Mouse (Mus musculus) megakaryocyte progenitor cell, adult 5-6 weeks (primary cell): Measurements from ENCODE around the gene Ret. TPM values are rescaled to one million over a fixed set of nuclear protein-coding genes. Genes with fewer than 3 reads are reported as not detected.

ENCODE experiments used
- ATAC-seq: replicated peaks from 2 replicates; pipeline ENCODE4 v1.8.0; 2016; ENCODE audit warnings: mild to moderate bottlenecking, moderate TSS enrichment, inconsistent platforms; ENCODE audit not compliant: poor library complexity
- total RNA-seq, 2 experiments: library from RNA; stranded (forward) in 1 of 2; stranded (reverse) in 1 of 2; fragments of 157-497, 149-512 nt in 1 of 2; fragments of 200-1000 nt in 1 of 2; gene quantifications; 2 replicates each; pipeline versions ENCODE4 v1.2.3 to v1.2.4; 2015 to 2017

Ret gene
- total RNA-seq (2015), result not detected in 2 replicates
- total RNA-seq (2017), result 0.04 TPM in 1 of 2 replicates, not detected in the other

GRCm38 (mm10) chr6:118197440-118197975 lies at the start of gene Ret:
Gene Ret, minus strand, starts transcription at chr6:118197718.
- ATAC-seq, result no peak

GRCm38 (mm10) chr6:118247161-118247560 lies 49.6 kb upstream of the Ret start:
- ATAC-seq, result no peak

- ATAC-seq, result no peak
Observed at GRCm38 (mm10) chr6:118244106-118244505, 46.6 kb upstream of the Ret start.

GRCm38 (mm10) chr6:118242941-118243340 lies 45.4 kb upstream of the Ret start:
- no peak for ATAC-seq

GRCm38 (mm10) chr6:118226072-118226471 lies 28.6 kb upstream of the Ret start:
- ATAC-seq, result no peak

- no peak for ATAC-seq
Observed at GRCm38 (mm10) chr6:118222471-118222870, 25.0 kb upstream of the Ret start.

- ATAC-seq, result no peak
Observed at GRCm38 (mm10) chr6:118215676-118216075, 18.2 kb upstream of the Ret start.

GRCm38 (mm10) chr6:118208326-118208725 lies 10.8 kb upstream of the Ret start:
- no peak for ATAC-seq

GRCm38 (mm10) chr6:118206386-118206785 lies 8.9 kb upstream of the Ret start:
- ATAC-seq, result no peak

- no peak for ATAC-seq
Observed at GRCm38 (mm10) chr6:118205176-118205890, 7.8 kb upstream of the Ret start.

GRCm38 (mm10) chr6:118204112-118204511 lies 6.6 kb upstream of the Ret start:
- ATAC-seq, result no peak

- ATAC-seq, result peak; percentile 51
Observed at GRCm38 (mm10) chr6:118196751-118197439, 623 bp downstream of the Ret start.

- peak; percentile 69 for ATAC-seq
Observed at GRCm38 (mm10) chr6:118195108-118195507, 2.4 kb downstream of the Ret start.

GRCm38 (mm10) chr6:118192882-118193281 lies 4.6 kb downstream of the Ret start:
- no peak for ATAC-seq

- no peak for ATAC-seq
Observed at GRCm38 (mm10) chr6:118192199-118192598, 5.3 kb downstream of the Ret start.

- peak; percentile 38 for ATAC-seq
Observed at GRCm38 (mm10) chr6:118189764-118190163, 7.8 kb downstream of the Ret start.

GRCm38 (mm10) chr6:118188599-118188998 lies 8.9 kb downstream of the Ret start:
- ATAC-seq, result no peak

GRCm38 (mm10) chr6:118187285-118187641 lies 10.3 kb downstream of the Ret start:
- no peak for ATAC-seq

GRCm38 (mm10) chr6:118186620-118187284 lies 10.8 kb downstream of the Ret start:
- no peak for ATAC-seq

- ATAC-seq, result no peak
Observed at GRCm38 (mm10) chr6:118184126-118184525, 13.4 kb downstream of the Ret start.

- no peak for ATAC-seq
Observed at GRCm38 (mm10) chr6:118180085-118180423, 17.5 kb downstream of the Ret start.
